Mouse (Mus musculus): ENCODE results near the gene Itgb6.

DNA sequence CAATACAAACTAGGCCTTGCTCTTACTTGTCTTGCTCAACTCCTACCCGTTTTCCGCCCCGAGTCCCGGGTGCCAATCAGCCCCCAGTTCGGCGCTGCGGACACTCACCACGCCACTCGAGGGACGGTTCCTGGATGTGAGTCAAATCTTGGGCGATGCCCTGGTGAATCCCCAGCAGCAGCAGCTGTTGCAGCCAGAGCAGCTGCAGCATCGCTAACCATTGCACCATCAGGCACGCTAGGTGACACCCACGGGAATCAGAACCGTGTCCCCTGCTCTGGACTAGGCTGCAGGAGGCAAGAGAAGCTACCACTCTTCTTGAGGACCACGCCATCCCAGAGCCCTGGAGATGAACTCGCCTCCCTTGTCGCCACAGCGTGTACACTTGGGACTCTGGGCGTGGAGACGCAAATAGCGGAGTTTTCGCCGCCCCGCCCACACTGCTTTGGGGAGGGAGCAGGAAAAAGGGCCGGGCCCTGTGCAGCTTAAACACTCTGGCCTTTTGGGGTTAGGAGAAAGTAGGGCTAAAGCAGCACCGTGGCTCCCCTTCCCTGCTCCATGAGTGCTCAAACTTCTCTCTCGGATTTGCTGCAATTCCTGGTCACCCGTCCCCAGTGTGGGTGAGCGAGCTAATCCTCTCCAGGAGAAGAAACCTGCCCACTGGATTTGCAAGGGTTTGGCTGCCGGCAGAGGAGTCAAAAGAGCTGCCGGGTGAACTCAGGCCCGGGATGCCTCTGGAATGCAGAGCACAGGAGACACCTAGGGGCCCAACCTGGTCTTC lies 169.4 kb downstream of the Itgb6 start, which contains the start of gene Pla2r1:
- no peak for TF ChIP-seq CTCF (IDR thresholded peaks at IDR 0.05; ENCODE audit: low read depth)
- TF ChIP-seq EP300 (IDR thresholded peaks at IDR 0.05; ENCODE audit: low read depth), result no peak
